Mouse (Mus musculus) MEL (cell line): ENCODE measurements around the gene Mcu. TPM values are rescaled to one million over a fixed set of nuclear protein-coding genes. Genes with fewer than 3 reads are reported as not detected.

Source experiments
- DNase-seq: peaks from one replicate; pipeline ENCODE4 v3.0.0; 2011; ENCODE audit warnings: low read depth, low spot score
- H3K27ac ChIP-seq: 2 replicates; pipeline ENCODE4 v1.5.1; 2012; ENCODE audit warnings: low read depth, mild to moderate bottlenecking, control low read depth, low read length, moderate library complexity; ENCODE audit not compliant: control insufficient read depth
- H3K27me3 ChIP-seq, 2 experiments: fragments of 150-350 bp in 1 of 2; sonication (generic) in 1 of 2; 2 replicates each; pipeline ENCODE4 v1.6.1; 2012; ENCODE audit warnings: low read length in 2 of 2, mild to moderate bottlenecking in 2 of 2, improper control_type of control experiment in 1 of 2, moderate library complexity in 1 of 2; ENCODE audit not compliant: insufficient read depth in 2 of 2, control insufficient read depth in 1 of 2
- H3K36me3 ChIP-seq, 2 experiments: 2 replicates each; pipeline ENCODE4 v1.6.1; 2012 to 2014; ENCODE audit warnings: low read length in 2 of 2, improper control_type of control experiment in 1 of 2, inconsistent platforms in 1 of 2, mild to moderate bottlenecking in 1 of 2; ENCODE audit not compliant: insufficient read depth in 2 of 2, control insufficient read depth in 1 of 2
- H3K4me1 ChIP-seq, 2 experiments: fragments of 150-350 bp in 1 of 2; sonication (generic) in 1 of 2; 2 replicates each; pipeline ENCODE4 v1.6.1; 2012; ENCODE audit warnings: low read length in 2 of 2, improper control_type of control experiment in 1 of 2, mild to moderate bottlenecking in 1 of 2; ENCODE audit not compliant: insufficient read depth in 2 of 2, control insufficient read depth in 1 of 2
- H3K4me3 ChIP-seq, 2 experiments: fragments of 150-350 bp in 1 of 2; sonication (generic) in 1 of 2; 2 replicates each; pipeline ENCODE4 v1.5.1; 2012; ENCODE audit warnings: low read depth in 2 of 2, low read length in 2 of 2, mild to moderate bottlenecking in 2 of 2, moderate library complexity in 2 of 2, control low read depth in 1 of 2, improper control_type of control experiment in 1 of 2; ENCODE audit not compliant: control insufficient read depth in 1 of 2, insufficient read depth in 1 of 2
- H3K79me2 ChIP-seq: 2 replicates; pipeline ENCODE4 v1.6.1; 2012; ENCODE audit warnings: mild to moderate bottlenecking, low read length, moderate library complexity; ENCODE audit not compliant: control insufficient read depth, poor library complexity, insufficient read depth
- H3K9ac ChIP-seq: 2 replicates; pipeline ENCODE4 v1.6.1; 2012; ENCODE audit warnings: low read depth, mild to moderate bottlenecking, control low read depth, low read length, moderate library complexity; ENCODE audit not compliant: control insufficient read depth, poor library complexity, severe bottlenecking
- H3K9me3 ChIP-seq: fragments of 150-350 bp; sonication (generic); replicated peaks from 2 replicates; pipeline ENCODE4 v1.6.1; 2012; ENCODE audit warnings: mild to moderate bottlenecking, low read length, improper control_type of control experiment, moderate library complexity; ENCODE audit not compliant: insufficient read depth
- BHLHE40 ChIP-seq: IDR thresholded peaks from 2 replicates; pipeline ENCODE4 v1.6.1; 2012; ENCODE audit warnings: low read depth, mild to moderate bottlenecking, inconsistent platforms, low read length, improper control_type of control experiment, borderline replicate concordance
- CHD1 ChIP-seq: IDR thresholded peaks from 2 replicates; pipeline ENCODE4 v1.6.1; 2012; ENCODE audit warnings: low read depth, mild to moderate bottlenecking, inconsistent platforms, low read length, improper control_type of control experiment
- CHD2 ChIP-seq: IDR thresholded peaks from 2 replicates; pipeline ENCODE4 v1.6.1; 2011; ENCODE audit warnings: low read length, improper control_type of control experiment
- CTCF ChIP-seq, 3 experiments: IDR thresholded peaks in 2 of 3; conservative IDR thresholded peaks in 1 of 3; 2 replicates each; pipeline ENCODE4 v1.5.1; 2011 to 2012; ENCODE audit warnings: low read length in 3 of 3, low read depth in 2 of 3, mild to moderate bottlenecking in 2 of 3, improper control_type of control experiment in 1 of 3, inconsistent platforms in 1 of 3, mixed read lengths in 1 of 3, moderate library complexity in 1 of 3; ENCODE audit not compliant: control insufficient read depth in 1 of 3, insufficient read depth in 1 of 3, poor library complexity in 1 of 3, severe bottlenecking in 1 of 3
- E2F4 ChIP-seq: IDR thresholded peaks from 2 replicates; pipeline ENCODE4 v1.6.1; 2011; ENCODE audit warnings: low read depth, low read length, improper control_type of control experiment, borderline replicate concordance
- ELF1 ChIP-seq: IDR thresholded peaks from 2 replicates; pipeline ENCODE4 v1.6.1; 2014; ENCODE audit warnings: low read depth, mild to moderate bottlenecking, inconsistent platforms, low read length, improper control_type of control experiment, moderate library complexity
- EP300 ChIP-seq, 2 experiments: IDR thresholded peaks; 2 replicates each; pipeline ENCODE4 v1.6.1; 2011; ENCODE audit warnings: improper control_type of control experiment in 2 of 2, low read length in 2 of 2, low read depth in 1 of 2, mild to moderate bottlenecking in 1 of 2
- ETS1 ChIP-seq: IDR thresholded peaks from 2 replicates; pipeline ENCODE4 v1.6.1; 2012; ENCODE audit warnings: low read depth, mild to moderate bottlenecking, inconsistent platforms, low read length, improper control_type of control experiment, moderate library complexity
- GABPA ChIP-seq: IDR thresholded peaks from 2 replicates; pipeline ENCODE4 v1.6.1; 2012; ENCODE audit warnings: low read depth, mild to moderate bottlenecking, inconsistent platforms, low read length, improper control_type of control experiment, moderate library complexity
- JUND ChIP-seq: IDR thresholded peaks from 2 replicates; pipeline ENCODE4 v1.6.1; 2011; ENCODE audit warnings: low read depth, mild to moderate bottlenecking, improper control_type of control experiment, low read length
- KAT2A ChIP-seq: conservative IDR thresholded peaks from 2 replicates; pipeline ENCODE4 v1.6.1; 2012; ENCODE audit warnings: low read depth, low read length, improper control_type of control experiment, inconsistent platforms
- MAFK ChIP-seq: IDR thresholded peaks from 2 replicates; pipeline ENCODE4 v1.6.1; 2011; ENCODE audit warnings: low read depth, mild to moderate bottlenecking, low read length, improper control_type of control experiment, borderline replicate concordance
- MAX ChIP-seq: IDR thresholded peaks from 2 replicates; pipeline ENCODE4 v1.6.1; 2011; ENCODE audit warnings: low read length, improper control_type of control experiment
- MAZ ChIP-seq: IDR thresholded peaks from 2 replicates; pipeline ENCODE4 v1.6.1; 2012; ENCODE audit warnings: low read depth, mild to moderate bottlenecking, inconsistent platforms, low read length, improper control_type of control experiment
- MXI1 ChIP-seq: IDR thresholded peaks from 2 replicates; pipeline ENCODE4 v1.6.1; 2011; ENCODE audit warnings: mild to moderate bottlenecking, low read depth, low read length, improper control_type of control experiment
- MYB ChIP-seq: IDR thresholded peaks from 2 replicates; pipeline ENCODE4 v1.6.1; 2011; ENCODE audit warnings: mild to moderate bottlenecking, low read depth, low read length, improper control_type of control experiment
- MYC ChIP-seq: IDR thresholded peaks from 2 replicates; pipeline ENCODE4 v1.6.1; 2011; ENCODE audit warnings: low read depth, mild to moderate bottlenecking, low read length, improper control_type of control experiment, moderate library complexity
- NELFE ChIP-seq: IDR thresholded peaks from 2 replicates; pipeline ENCODE4 v1.6.1; 2011; ENCODE audit warnings: low read depth, low read length, improper control_type of control experiment
- NRF1 ChIP-seq: IDR thresholded peaks from 2 replicates; pipeline ENCODE4 v1.6.1; 2014; ENCODE audit warnings: low read depth, mild to moderate bottlenecking, inconsistent platforms, low read length, improper control_type of control experiment, moderate library complexity; ENCODE audit not compliant: poor library complexity, insufficient read depth, severe bottlenecking
- POLR2A ChIP-seq, 2 experiments: IDR thresholded peaks; 2 replicates each; pipeline ENCODE4 v1.6.1; 2011 to 2012; ENCODE audit warnings: low read length in 2 of 2, mild to moderate bottlenecking in 2 of 2, control low read depth in 1 of 2, improper control_type of control experiment in 1 of 2, low read depth in 1 of 2, moderate library complexity in 1 of 2; ENCODE audit not compliant: control insufficient read depth in 1 of 2, insufficient read depth in 1 of 2, poor library complexity in 1 of 2
- POLR2AphosphoS2 ChIP-seq: IDR thresholded peaks from 2 replicates; pipeline ENCODE4 v1.6.1; 2011; ENCODE audit warnings: low read length, improper control_type of control experiment
- POLR2AphosphoS5 ChIP-seq: IDR thresholded peaks from 2 replicates; pipeline ENCODE4 v1.6.1; 2012; ENCODE audit warnings: low read depth, borderline replicate concordance, mild to moderate bottlenecking, inconsistent platforms, low read length, moderate library complexity, mixed read lengths
- RAD21 ChIP-seq: IDR thresholded peaks from 2 replicates; pipeline ENCODE4 v1.6.1; 2011; ENCODE audit warnings: mild to moderate bottlenecking, low read depth, low read length, improper control_type of control experiment
- RCOR1 ChIP-seq: IDR thresholded peaks from 2 replicates; pipeline ENCODE4 v1.6.1; 2012; ENCODE audit warnings: low read depth, mild to moderate bottlenecking, inconsistent platforms, low read length, improper control_type of control experiment
- SMC3 ChIP-seq: IDR thresholded peaks from 2 replicates; pipeline ENCODE4 v1.6.1; 2011; ENCODE audit warnings: low read depth, low read length, improper control_type of control experiment
- TAL1 ChIP-seq: IDR thresholded peaks from 2 replicates; pipeline ENCODE4 v1.6.1; 2012; ENCODE audit warnings: mild to moderate bottlenecking, inconsistent platforms, low read length, moderate library complexity, mixed read lengths
- TBP ChIP-seq: IDR thresholded peaks from 2 replicates; pipeline ENCODE4 v1.8.0; 2011; ENCODE audit warnings: low read depth, low read length, improper control_type of control experiment
- TCF12 ChIP-seq: IDR thresholded peaks from 2 replicates; pipeline ENCODE4 v1.6.1; 2014; ENCODE audit warnings: low read depth, mild to moderate bottlenecking, inconsistent platforms, low read length, improper control_type of control experiment, moderate library complexity
- UBTF ChIP-seq: IDR thresholded peaks from 2 replicates; pipeline ENCODE4 v1.6.1; 2012; ENCODE audit warnings: low read depth, mild to moderate bottlenecking, inconsistent platforms, low read length, improper control_type of control experiment, moderate library complexity, borderline replicate concordance; ENCODE audit not compliant: insufficient read depth
- USF1 ChIP-seq: IDR thresholded peaks from 2 replicates; pipeline ENCODE4 v1.6.1; 2014; ENCODE audit warnings: low read depth, mild to moderate bottlenecking, inconsistent platforms, low read length, improper control_type of control experiment, moderate library complexity
- USF2 ChIP-seq, 2 experiments: IDR thresholded peaks; 2 replicates each; pipeline ENCODE4 v1.6.1; 2011 to 2012; ENCODE audit warnings: improper control_type of control experiment in 2 of 2, low read length in 2 of 2, borderline replicate concordance in 1 of 2, inconsistent platforms in 1 of 2, low read depth in 1 of 2, mild to moderate bottlenecking in 1 of 2; ENCODE audit not compliant: insufficient read depth in 1 of 2
- ZC3H11A ChIP-seq: IDR thresholded peaks from 2 replicates; pipeline ENCODE4 v1.6.1; 2012; ENCODE audit warnings: low read depth, mild to moderate bottlenecking, inconsistent platforms, low read length, improper control_type of control experiment
- ZKSCAN1 ChIP-seq: IDR thresholded peaks from 2 replicates; pipeline ENCODE4 v1.6.1; 2012; ENCODE audit warnings: low read depth, mild to moderate bottlenecking, inconsistent platforms, low read length, improper control_type of control experiment, moderate library complexity
- ZMIZ1 ChIP-seq: IDR thresholded peaks from 2 replicates; pipeline ENCODE4 v1.6.1; 2012; ENCODE audit warnings: low read depth, mild to moderate bottlenecking, inconsistent platforms, low read length, improper control_type of control experiment, moderate library complexity
- ZNF384 ChIP-seq: IDR thresholded peaks from 2 replicates; pipeline ENCODE4 v1.6.1; 2012; ENCODE audit warnings: low read depth, mild to moderate bottlenecking, inconsistent platforms, low read length, improper control_type of control experiment
- polyA plus RNA-seq, 2 experiments: library from polyadenylated mRNA; stranded (reverse) in 1 of 2; unstranded in 1 of 2; fragments of >175 nt in 1 of 2; fragments of >200 nt in 1 of 2; gene quantifications; 2 replicates each; pipeline versions ENCODE4 v1.2.1 to v1.2.4; 2012; ENCODE audit warnings: low replicate concordance in 2 of 2, low read depth in 1 of 2; ENCODE audit not compliant: insufficient read length in 2 of 2, insufficient read depth in 1 of 2, missing spikeins in 1 of 2
- total RNA-seq: library from RNA; depleted of rRNA; stranded (reverse); fragments of 300-350 nt; gene quantifications from 2 replicates; pipeline ENCODE4 v1.2.3, GENCODE M21; 2012

The Mcu gene
- total and polyA plus RNA-seq, 3 experiments = 7.7 to 9.4 TPM; not detected in 1

DNA sequence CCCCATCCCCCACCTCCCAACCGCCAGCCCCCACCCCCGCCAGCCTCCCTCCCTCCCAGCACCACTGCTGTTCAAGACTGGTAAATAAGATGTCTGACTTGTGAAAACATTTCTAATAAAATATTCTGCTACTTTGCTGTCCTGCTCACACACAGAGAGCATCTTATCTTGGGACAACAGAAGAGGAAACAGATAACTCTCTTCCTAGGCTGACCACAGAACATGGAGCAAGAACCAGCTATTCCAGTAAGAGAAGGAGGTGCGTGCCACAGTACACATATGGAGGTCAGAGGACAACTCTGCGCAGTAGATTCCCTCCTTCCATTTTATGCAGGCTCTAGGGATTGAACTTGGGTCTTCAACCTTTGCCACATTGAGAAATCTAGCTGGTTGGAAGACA is 45.2 kb downstream of the Mcu start (continued):
- no peak for TF ChIP-seq CTCF (IDR thresholded peaks at IDR 0.05 in 2 of 3, conservative IDR thresholded peaks at IDR 0.05 in 1 of 3; ENCODE audit: control insufficient read depth in 1 of 3, insufficient read depth in 1 of 3, low read depth in 2 of 3, low read length in 3 of 3, poor library complexity in 1 of 3, severe bottlenecking in 1 of 3)
- TF ChIP-seq BHLHE40 = peak; percentile 74
- TF ChIP-seq, all 39 proteins: peak for 17

DNA sequence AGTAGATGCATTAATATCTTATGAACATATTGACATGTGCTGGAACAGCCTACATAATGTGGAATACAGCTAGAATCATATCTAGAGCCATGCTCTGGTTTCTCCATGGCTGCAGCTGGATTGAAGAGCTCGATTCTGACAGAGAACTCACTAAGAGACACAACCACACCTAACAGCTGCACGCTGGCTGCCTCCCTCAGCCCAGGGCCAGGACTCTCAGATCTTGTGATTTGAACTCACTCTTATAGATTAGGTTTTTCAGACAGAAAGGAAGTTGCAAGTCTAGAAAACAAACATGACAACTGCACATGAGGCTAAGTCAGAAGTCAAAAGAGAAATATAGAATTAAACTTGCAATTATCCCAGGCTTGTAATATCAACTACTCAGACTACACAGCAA is 45.7 kb downstream of the Mcu start:
- peak overlapping the region; percentile 84 for H3K27ac ChIP-seq
- H3K36me3 ChIP-seq = peaks cover 0 to 18% of the 10 kb centered on the region in 2 experiments; a peak in 2 of 4 replicates
- no peaks in the 10 kb centered on the region for H3K27me3 ChIP-seq
- H3K4me1 ChIP-seq = peaks cover 14 to 24% of the 10 kb centered on the region in 2 experiments
- peak overlapping the region; percentile 6 to 47; a peak in 2 of 4 replicates for H3K4me3 ChIP-seq
- peak; percentile 65 for DNase-seq
- H3K9me3 ChIP-seq = peaks cover 3% of the 10 kb centered on the region; the same call in 1 of the 2 replicates
- peak overlapping the region; percentile 18 for H3K9ac ChIP-seq
- H3K79me2 ChIP-seq = no peaks in the 10 kb centered on the region
- TF ChIP-seq SMC3 (no peak), E2F4 (no peak), USF1 (no peak), ZKSCAN1 (no peak), ZMIZ1 (no peak), KAT2A (no peak), BHLHE40 (no peak), EP300 (IDR thresholded peaks at IDR 0.05; ENCODE audit: low read depth in 1 of 2, low read length in 2 of 2) (no peak), CHD2 (no peak), GABPA (no peak), MAX (peak; percentile 24; the same call in 1 of the 2 replicates), RCOR1 (no peak), UBTF (no peak), MYC (no peak), TBP (no peak), CHD1 (peak; percentile 8; the same call in 1 of the 2 replicates), TCF12 (no peak), ELF1 (no peak), ETS1 (peak; percentile 68), RAD21 (no peak), POLR2A (IDR thresholded peaks at IDR 0.05; ENCODE audit: control insufficient read depth in 1 of 2, insufficient read depth in 1 of 2, low read depth in 1 of 2, low read length in 2 of 2, poor library complexity in 1 of 2) (no peak), NRF1 (no peak), JUND (no peak), MYB (no peak), TAL1 (no peak), USF2 (IDR thresholded peaks at IDR 0.05; ENCODE audit: borderline replicate concordance in 1 of 2, insufficient read depth in 1 of 2, low read depth in 1 of 2, low read length in 2 of 2) (no peak), CTCF (IDR thresholded peaks at IDR 0.05 in 2 of 3, conservative IDR thresholded peaks at IDR 0.05 in 1 of 3; ENCODE audit: control insufficient read depth in 1 of 3, insufficient read depth in 1 of 3, low read depth in 2 of 3, low read length in 3 of 3, poor library complexity in 1 of 3, severe bottlenecking in 1 of 3) (no peak), ZNF384 (no peak), MAZ (no peak), POLR2AphosphoS2 (no peak), MAFK (no peak), ZC3H11A (no peak), POLR2AphosphoS5 (no peak), NELFE (no peak), MXI1 (peak; percentile 66)
